Mouse (Mus musculus) bone marrow macrophage, adult 2 months (primary cell): ENCODE data around the gene Dcp1b.

Experiments used
- CTCF ChIP-seq: IDR thresholded peaks from 2 replicates; pipeline ENCODE4 v1.5.1; 2012; ENCODE audit warnings: low read depth, mild to moderate bottlenecking, low read length, moderate library complexity
- POLR2A ChIP-seq: IDR thresholded peaks from 2 replicates; pipeline ENCODE4 v1.6.1; 2012; ENCODE audit warnings: mild to moderate bottlenecking, low read depth, low read length, borderline replicate concordance

- TF ChIP-seq CTCF: no peak
- TF ChIP-seq POLR2A: no peak
These were observed 42.6 kb downstream of the Dcp1b start for GRCm38 (mm10) chr6:119217661-119218060.
